Mouse (Mus musculus) cortical plate, adult 2 months (tissue): ENCODE measurements around the gene Nipal3. TPM values are rescaled to one million over a fixed set of nuclear protein-coding genes. Genes with fewer than 3 reads are reported as not detected.

Experiments
- H3K27ac ChIP-seq: fragments of 200-500 bp; 2 replicates; pipeline ENCODE4 v1.5.1; 2012; ENCODE audit warnings: low read length, control low read depth, inconsistent platforms; ENCODE audit not compliant: insufficient read depth
- H3K4me1 ChIP-seq: fragments of 200-500 bp; 2 replicates; pipeline ENCODE4 v1.6.1; 2011; ENCODE audit warnings: low read length; ENCODE audit not compliant: control insufficient read depth, insufficient read depth
- H3K4me3 ChIP-seq: fragments of 200-500 bp; 2 replicates; pipeline ENCODE4 v1.5.1; 2011; ENCODE audit warnings: mild to moderate bottlenecking, low read length, control low read depth; ENCODE audit not compliant: insufficient read depth
- CTCF ChIP-seq: fragments of 200-500 bp; IDR thresholded peaks from 2 replicates; pipeline ENCODE4 v1.5.1; 2011; ENCODE audit warnings: mild to moderate bottlenecking, control low read depth, low read length; ENCODE audit not compliant: insufficient read depth; ENCODE audit errors: extremely low read depth
- POLR2A ChIP-seq: fragments of 200-500 bp; IDR thresholded peaks from 2 replicates; pipeline ENCODE4 v1.6.1; 2011; ENCODE audit warnings: mild to moderate bottlenecking, low read length, control low read depth; ENCODE audit not compliant: insufficient read depth; ENCODE audit errors: extremely low read depth
- polyA plus RNA-seq: library from polyadenylated mRNA; depleted of rRNA; stranded (reverse); fragments of >200 nt; gene quantifications from 2 replicates; pipeline ENCODE4 v1.2.3, GENCODE M21; 2012

Gene Nipal3
- polyA plus RNA-seq, 1 experiment = 48.3 TPM

DNA sequence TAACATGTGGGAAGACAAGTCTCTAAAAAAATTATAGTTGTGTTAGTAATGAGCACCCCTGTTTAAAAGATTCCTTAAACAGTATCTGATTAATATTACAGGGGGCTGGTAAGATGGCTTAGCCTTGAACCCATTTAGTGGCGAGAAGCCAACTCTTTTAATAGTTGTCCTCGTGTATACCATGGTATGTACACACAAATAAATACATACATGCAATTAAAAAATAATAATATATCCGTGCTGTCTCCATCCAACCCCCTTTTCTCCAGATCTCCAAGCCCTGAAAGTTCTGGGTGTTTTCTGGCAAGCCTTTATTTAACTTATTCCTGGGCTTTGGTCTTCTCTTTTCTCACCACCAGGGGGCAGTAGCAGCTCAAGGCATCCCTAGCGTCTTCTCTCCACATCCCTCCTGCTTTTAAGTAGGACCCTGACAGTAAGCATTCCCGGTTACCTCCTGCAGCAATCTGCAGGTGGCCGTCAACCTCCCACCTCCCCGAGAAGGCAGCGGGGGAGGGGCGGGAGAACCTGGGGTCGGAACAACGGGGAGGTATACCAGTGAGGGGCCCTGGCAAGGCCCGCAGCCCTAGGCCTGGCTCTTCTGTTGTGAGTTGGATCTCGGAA, 13.7 kb upstream of the Nipal3 start:
- TF ChIP-seq POLR2A (no peak), CTCF (peak; percentile 89)
- H3K27ac ChIP-seq = no peak overlapping the region
- H3K4me3 ChIP-seq = no peak overlapping the region
- no peaks in the 10 kb centered on the region for H3K4me1 ChIP-seq

- Histone ChIP-seq H3K4me3 (peak overlapping the region; percentile 12; the same call in 1 of the 2 replicates), H3K27ac (no peak overlapping the region), H3K4me1 (no peaks in the 10 kb centered on the region)
- TF ChIP-seq POLR2A (peak; percentile 57; the same call in 1 of the 2 replicates), CTCF (peak; percentile 54)
Observed at GRCm38 (mm10) chr4:135507547-135508350, 12.9 kb upstream of the Nipal3 start.

DNA sequence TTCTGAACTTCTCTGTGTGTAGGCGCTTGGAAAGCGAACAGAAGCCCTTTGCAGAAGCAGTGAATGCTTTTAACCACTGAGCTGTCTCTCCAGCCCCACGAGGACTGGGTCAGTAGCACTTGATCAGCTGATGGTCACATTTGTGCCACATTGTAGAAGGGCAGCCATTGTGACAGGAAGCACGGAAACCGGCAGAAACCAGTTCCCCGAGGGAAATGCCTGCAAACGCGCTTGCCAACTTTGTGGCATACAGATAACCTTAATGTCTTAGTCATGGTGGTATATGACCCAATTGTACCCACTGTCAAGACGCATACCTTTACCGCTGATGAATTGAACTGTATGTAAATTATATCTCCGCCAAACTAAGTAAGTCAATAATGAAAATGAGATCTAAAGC, 11.0 kb upstream of the Nipal3 start:
- H3K4me1 ChIP-seq = no peaks in the 10 kb centered on the region
- no peak for TF ChIP-seq POLR2A
- TF ChIP-seq CTCF = no peak
- H3K27ac ChIP-seq = no peak overlapping the region
- H3K4me3 ChIP-seq = no peak overlapping the region

GRCm38 (mm10) chr4:135501587-135501986, 6.7 kb upstream of the Nipal3 start:
- TF ChIP-seq CTCF (no peak), POLR2A (no peak)
- H3K4me1 ChIP-seq = no peaks in the 10 kb centered on the region
- no peak overlapping the region for H3K4me3 ChIP-seq
- H3K27ac ChIP-seq = no peak overlapping the region

DNA sequence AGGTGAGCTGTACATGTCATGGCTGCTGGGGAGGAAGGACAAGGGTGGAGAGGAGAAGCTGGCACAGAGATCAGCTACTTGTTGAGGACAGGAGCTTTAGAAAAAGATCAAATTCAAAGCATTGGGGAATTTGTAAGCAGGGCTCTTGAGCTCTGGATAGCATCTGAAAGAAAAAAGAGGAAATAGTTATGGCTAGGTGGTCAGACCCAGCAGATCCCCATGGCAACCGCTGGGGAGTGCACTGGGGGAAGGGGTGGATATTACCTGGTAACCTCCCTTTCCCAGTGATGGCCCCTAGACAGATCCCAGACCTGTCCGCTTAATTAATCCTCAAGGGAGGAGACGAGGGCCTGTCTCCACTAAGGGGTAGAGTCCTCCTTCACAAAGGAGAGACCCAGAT, 5.0 kb upstream of the Nipal3 start:
- Histone ChIP-seq H3K4me1 (no peaks in the 10 kb centered on the region), H3K27ac (no peak overlapping the region), H3K4me3 (no peak overlapping the region)
- no peak for TF ChIP-seq POLR2A
- no peak for TF ChIP-seq CTCF

GRCm38 (mm10) chr4:135498136-135498535, 3.3 kb upstream of the Nipal3 start:
- TF ChIP-seq POLR2A (no peak), CTCF (no peak)
- H3K4me3 ChIP-seq = no peak overlapping the region
- no peaks in the 10 kb centered on the region for H3K4me1 ChIP-seq
- no peak overlapping the region for H3K27ac ChIP-seq

GRCm38 (mm10) chr4:135495810-135496209, 972 bp upstream of the Nipal3 start:
- Histone ChIP-seq H3K27ac (no peak overlapping the region), H3K4me3 (peak overlapping the region; percentile 46; the same call in 1 of the 2 replicates), H3K4me1 (no peaks in the 10 kb centered on the region)
- TF ChIP-seq POLR2A (no peak), CTCF (no peak)

DNA sequence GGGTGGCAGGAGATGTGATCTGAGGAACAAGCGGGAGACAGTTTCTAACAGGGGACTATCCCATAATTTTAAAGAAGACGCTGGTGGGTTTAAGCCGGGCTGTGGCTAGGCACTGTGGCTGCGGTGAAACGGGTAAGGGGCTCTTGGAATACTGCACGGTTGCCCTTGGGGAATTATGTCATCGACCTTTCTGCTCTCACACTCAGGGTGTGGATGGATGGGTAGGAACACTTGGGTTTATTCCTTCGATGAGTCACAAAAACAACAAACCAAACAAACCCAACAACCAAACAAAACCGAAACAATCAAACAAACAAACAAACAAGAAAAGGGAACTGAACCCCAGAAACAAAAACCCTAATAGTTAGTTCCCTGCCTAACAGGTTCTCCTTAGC, 556 bp upstream of the Nipal3 start:
- Histone ChIP-seq H3K4me1 (no peaks in the 10 kb centered on the region), H3K27ac (no peak overlapping the region), H3K4me3 (peak overlapping the region; percentile 46)
- TF ChIP-seq CTCF (no peak), POLR2A (no peak)

GRCm38 (mm10) chr4:135493691-135494520, 932 bp downstream of the Nipal3 start:
- Histone ChIP-seq H3K4me3 (peak overlapping the region; percentile 46), H3K4me1 (no peaks in the 10 kb centered on the region), H3K27ac (no peak overlapping the region)
- TF ChIP-seq CTCF (no peak), POLR2A (peak; percentile 50; the same call in 1 of the 2 replicates)
